Mouse (Mus musculus) forebrain, embryonic 16.5 days (tissue): Measurements from ENCODE around the gene Gpr108. TPM values are rescaled to one million over a fixed set of nuclear protein-coding genes. Genes with fewer than 3 reads are reported as not detected.
A peak's percentile ranks its signal among the peaks of the same experiment; 100 is the strongest.

Experiments used
- ATAC-seq: fragments of 200-750 bp; cut with Nextera tagmentation; 2 replicates; pipeline ENCODE4 v1.8.0; 2017; ENCODE audit warnings: mild to moderate bottlenecking, moderate library complexity
- H3K27ac ChIP-seq: fragments of 300-500 bp; sonication (generic); 2 replicates; pipeline ENCODE4 v1.5.1; 2014; ENCODE audit warnings: low read length, control low read depth
- H3K27me3 ChIP-seq: fragments of 300-500 bp; sonication (generic); replicated peaks from 2 replicates; pipeline ENCODE4 v1.6.1; 2014; ENCODE audit warnings: low read length; ENCODE audit not compliant: control insufficient read depth, insufficient read depth
- H3K36me3 ChIP-seq: fragments of 300-500 bp; sonication (generic); 2 replicates; pipeline ENCODE4 v1.6.1; 2014; ENCODE audit not compliant: control insufficient read depth, insufficient read depth
- H3K4me1 ChIP-seq: fragments of 300-500 bp; sonication (generic); replicated peaks from 2 replicates; pipeline ENCODE4 v1.6.1; 2014; ENCODE audit warnings: low read length; ENCODE audit not compliant: control insufficient read depth, insufficient read depth
- H3K4me2 ChIP-seq: fragments of 300-500 bp; sonication (generic); 2 replicates; pipeline ENCODE4 v1.6.1; 2014; ENCODE audit warnings: mild to moderate bottlenecking, low read length, control low read depth
- H3K4me3 ChIP-seq: fragments of 300-500 bp; sonication (generic); replicated peaks from 2 replicates; pipeline ENCODE4 v1.5.1; 2014; ENCODE audit warnings: mild to moderate bottlenecking, low read length, control low read depth
- H3K9ac ChIP-seq: fragments of 300-500 bp; sonication (generic); replicated peaks from 2 replicates; pipeline ENCODE4 v1.6.1; 2014; ENCODE audit warnings: low read depth, low read length, control low read depth
- H3K9me3 ChIP-seq: fragments of 300-500 bp; sonication (generic); 2 replicates; pipeline ENCODE4 v1.6.1; 2016; ENCODE audit warnings: low read length; ENCODE audit not compliant: control insufficient read depth
- WGBS: fragments of 180-500 bp; shearing (Covaris S2); extraction: QIAGEN DNeasy Blood & Tissue Kit; methylation state at CpG from one replicate; pipeline ENCODE4 v1.1.7; 2014; 5-methylcytosine and 5-hydroxymethylcytosine counted together
- polyA plus RNA-seq: library from polyadenylated mRNA; unstranded; fragments of >200 nt; fragmentation: Nextera tagmentation; extraction: Ambion mirVana; gene quantifications from 2 replicates; pipeline ENCODE4 v1.2.1, GENCODE M21; 2015

Gpr108 gene
- polyA plus RNA-seq, 1 experiment from 2014 or later, result 18.2 TPM

GRCm38 (mm10) chr17:57275111-57275996 is 27.1 kb upstream of the Gpr108 start:
- H3K4me1 ChIP-seq, result peaks cover 13% of the 10 kb centered on the region
- WGBS, result under 1% methylated on average over 48 of the region's 53 CpGs

GRCm38 (mm10) chr17:57274686-57275085 is 26.4 kb upstream of the Gpr108 start:
- ATAC-seq, result no peak
- Histone ChIP-seq H3K9me3 (no peaks in the 10 kb centered on the region), H3K4me2 (peak overlapping the region; percentile 71), H3K36me3 (no peaks in the 10 kb centered on the region), H3K27ac (no peak overlapping the region), H3K4me3 (peak overlapping the region; percentile 44), H3K4me1 (peaks cover 13% of the 10 kb centered on the region), H3K27me3 (peaks cover 8% of the 10 kb centered on the region), H3K9ac (peak overlapping the region; percentile 35)
- 7% methylated on average over 15 of the region's 15 CpGs for WGBS

More at GRCm38 (mm10) chr17:57275111-57275996, 27.1 kb upstream of the Gpr108 start:
- Histone ChIP-seq H3K9me3 (no peaks in the 10 kb centered on the region), H3K4me2 (peak overlapping the region; percentile 71), H3K4me3 (peak overlapping the region; percentile 44), H3K36me3 (no peaks in the 10 kb centered on the region), H3K27me3 (peaks cover 8% of the 10 kb centered on the region), H3K27ac (no peak overlapping the region), H3K9ac (peak overlapping the region; percentile 35)
- ATAC-seq, result peak; percentile 63

DNA sequence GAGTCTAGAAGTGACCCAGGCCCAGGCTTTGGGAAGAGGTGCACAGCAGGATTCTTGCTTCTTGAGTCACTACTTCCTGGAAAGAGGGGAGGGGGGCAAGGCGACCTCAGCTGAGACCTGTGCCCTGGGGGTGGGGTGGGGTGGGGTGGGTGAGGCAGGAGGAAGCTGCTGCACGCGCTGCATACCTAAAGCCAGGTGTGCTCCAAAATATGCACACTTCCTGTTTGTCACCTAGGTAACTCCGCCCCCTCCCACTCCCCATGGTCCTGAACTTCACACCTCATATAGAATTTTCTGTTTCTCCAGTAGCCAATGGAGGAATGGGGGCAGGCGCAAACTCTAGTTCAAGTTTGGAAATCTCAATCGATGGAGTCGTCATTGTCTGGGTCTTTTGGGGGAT is 25.6 kb upstream of the Gpr108 start:
- ATAC-seq, result no peak
- Histone ChIP-seq H3K27me3 (peaks cover 8% of the 10 kb centered on the region), H3K27ac (no peak overlapping the region), H3K4me3 (no peak overlapping the region), H3K36me3 (no peaks in the 10 kb centered on the region), H3K4me2 (no peak overlapping the region), H3K9ac (no peak overlapping the region), H3K4me1 (peaks cover 13% of the 10 kb centered on the region), H3K9me3 (no peaks in the 10 kb centered on the region)
- WGBS, result 52% methylated on average over 7 of the region's 7 CpGs

DNA sequence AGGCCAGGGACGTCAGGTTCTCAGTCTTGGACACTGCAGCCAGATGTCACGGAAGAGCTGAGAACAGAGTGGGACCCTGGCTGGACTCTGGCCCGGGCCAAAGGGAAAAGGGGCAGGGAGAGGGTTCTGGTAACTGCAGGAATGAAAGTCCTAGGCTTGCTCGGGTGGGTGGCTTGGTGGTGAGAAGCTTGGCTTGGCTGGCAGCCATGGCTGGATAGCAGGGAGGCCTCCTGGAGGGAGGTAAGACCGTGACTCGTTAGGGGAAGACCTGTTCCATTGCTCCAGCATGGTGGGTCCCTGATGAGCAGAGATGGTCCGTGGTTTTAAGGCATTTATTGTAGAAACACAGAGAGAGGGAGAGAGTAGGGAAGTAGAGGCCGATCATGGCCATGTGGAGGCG is 23.1 kb upstream of the Gpr108 start:
- Histone ChIP-seq H3K9ac (no peak overlapping the region), H3K4me3 (no peak overlapping the region), H3K27ac (no peak overlapping the region), H3K4me1 (peaks cover 11% of the 10 kb centered on the region), H3K36me3 (no peaks in the 10 kb centered on the region), H3K27me3 (peaks cover 7% of the 10 kb centered on the region), H3K4me2 (no peak overlapping the region), H3K9me3 (no peaks in the 10 kb centered on the region)
- ATAC-seq, result no peak
- whole genome bisulfite sequencing, result 53% methylated on average over 8 of the region's 9 CpGs

GRCm38 (mm10) chr17:57267556-57268126 is 19.4 kb upstream of the Gpr108 start:
- H3K4me1 ChIP-seq, result no peaks in the 10 kb centered on the region
- no peaks in the 10 kb centered on the region for H3K36me3 ChIP-seq
- no peaks in the 10 kb centered on the region for H3K9me3 ChIP-seq
- no peaks in the 10 kb centered on the region for H3K27me3 ChIP-seq
- no peak overlapping the region for H3K4me3 ChIP-seq
- no peak for ATAC-seq
- no peak overlapping the region for H3K9ac ChIP-seq
- no peak overlapping the region for H3K27ac ChIP-seq
- 90% methylated on average over 6 of the region's 6 CpGs for WGBS
- no peak overlapping the region for H3K4me2 ChIP-seq

- no peak overlapping the region for H3K4me3 ChIP-seq
- no peaks in the 10 kb centered on the region for H3K9me3 ChIP-seq
- H3K27me3 ChIP-seq, result no peaks in the 10 kb centered on the region
- no peaks in the 10 kb centered on the region for H3K4me1 ChIP-seq
- H3K9ac ChIP-seq, result no peak overlapping the region
- H3K27ac ChIP-seq, result no peak overlapping the region
- H3K4me2 ChIP-seq, result no peak overlapping the region
- WGBS, result 24% methylated on average over 21 of the region's 22 CpGs
- peak; percentile 38; the same call in 1 of the 2 replicates for ATAC-seq
- no peaks in the 10 kb centered on the region for H3K36me3 ChIP-seq
Measured at GRCm38 (mm10) chr17:57264972-57265945, 17.0 kb upstream of the Gpr108 start.

- no peak for ATAC-seq
- Histone ChIP-seq H3K4me2 (no peak overlapping the region), H3K4me1 (no peaks in the 10 kb centered on the region), H3K4me3 (no peak overlapping the region), H3K9me3 (no peaks in the 10 kb centered on the region), H3K9ac (no peak overlapping the region), H3K27ac (no peak overlapping the region), H3K36me3 (no peaks in the 10 kb centered on the region), H3K27me3 (no peaks in the 10 kb centered on the region)
- WGBS, result 89% methylated on average over 2 of the region's 2 CpGs
Measured at GRCm38 (mm10) chr17:57264164-57264563, 15.9 kb upstream of the Gpr108 start.

GRCm38 (mm10) chr17:57262901-57263550 is 14.8 kb upstream of the Gpr108 start:
- H3K4me2 ChIP-seq, result no peak overlapping the region
- no peak overlapping the region for H3K27ac ChIP-seq
- no peaks in the 10 kb centered on the region for H3K9me3 ChIP-seq
- no peak overlapping the region for H3K9ac ChIP-seq
- no peaks in the 10 kb centered on the region for H3K4me1 ChIP-seq
- no peak for ATAC-seq
- 95% methylated on average over 17 of the region's 17 CpGs for WGBS
- no peak overlapping the region for H3K4me3 ChIP-seq
- H3K36me3 ChIP-seq, result no peaks in the 10 kb centered on the region
- H3K27me3 ChIP-seq, result no peaks in the 10 kb centered on the region
